Mouse (Mus musculus): ENCODE measurements around the gene Sfi1. TPM values are rescaled to one million over a fixed set of nuclear protein-coding genes. Genes with fewer than 3 reads are reported as not detected.
"Not testable (repeated sequence)": the region's sequence is repeated elsewhere in the genome, so short reads cannot be mapped to it uniquely, and the experiment has no call there.

Sfi1 gene
- polyA plus RNA-seq, 1 experiment from 2014 or later: 10.9 TPM

- not testable (repeated sequence) for H3K36me3 ChIP-seq (ENCODE audit: control insufficient read depth, insufficient read depth, low read length); H3K27ac ChIP-seq (ENCODE audit: low read depth, low read length); H3K4me1 ChIP-seq (replicated peaks; ENCODE audit: control insufficient read depth, insufficient read depth, low read length); ATAC-seq (replicated peaks; ENCODE audit: low FRiP score); DNase-seq (ENCODE audit: low spot score); H3K4me3 ChIP-seq (ENCODE audit: low read depth, low read length); H3K27me3 ChIP-seq (replicated peaks; ENCODE audit: control insufficient read depth, insufficient read depth, low read length); H3K4me2 ChIP-seq; H3K9ac ChIP-seq (ENCODE audit: low read depth, low read length); H3K9me3 ChIP-seq (ENCODE audit: control insufficient read depth, low read length)
- 71% methylated on average over 4 of the region's 4 CpGs for WGBS
Measured at GRCm38 (mm10) chr11:3167571-3168001, 25.7 kb downstream of the Sfi1 start.

GRCm38 (mm10) chr11:3167129-3167528 lies 26.1 kb downstream of the Sfi1 start:
- not testable (repeated sequence) for H3K27me3 ChIP-seq (replicated peaks; ENCODE audit: control insufficient read depth, insufficient read depth, low read length); H3K36me3 ChIP-seq (ENCODE audit: control insufficient read depth, insufficient read depth, low read length); H3K27ac ChIP-seq (ENCODE audit: low read depth, low read length); DNase-seq (ENCODE audit: low spot score); H3K9me3 ChIP-seq (ENCODE audit: control insufficient read depth, low read length); H3K4me2 ChIP-seq; H3K9ac ChIP-seq (ENCODE audit: low read depth, low read length); H3K4me3 ChIP-seq (ENCODE audit: low read depth, low read length); H3K4me1 ChIP-seq (replicated peaks; ENCODE audit: control insufficient read depth, insufficient read depth, low read length); ATAC-seq (replicated peaks; ENCODE audit: low FRiP score)
- 90% methylated on average over 4 of the region's 4 CpGs for WGBS

DNA sequence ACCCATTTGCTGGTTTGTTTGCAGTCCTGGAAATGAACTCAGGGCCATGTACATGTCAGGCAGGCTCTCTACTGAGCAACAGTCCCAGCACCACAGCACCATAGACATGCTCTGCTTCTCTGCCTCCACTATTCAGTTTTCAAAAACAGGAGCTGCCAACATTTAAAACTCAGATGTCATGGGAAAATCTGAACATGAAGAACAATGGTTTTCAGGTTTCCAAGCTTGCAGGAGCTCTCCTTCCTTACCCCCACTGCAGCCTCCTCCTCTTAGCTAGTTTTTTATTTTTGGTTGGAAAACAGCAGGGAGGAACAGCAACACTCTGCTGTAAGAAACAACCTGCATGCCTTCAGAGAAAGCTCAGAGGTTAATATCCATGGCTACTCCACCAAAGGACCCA lies 26.9 kb downstream of the Sfi1 start:
- H3K36me3 ChIP-seq (ENCODE audit: control insufficient read depth, insufficient read depth, low read length); H3K9ac ChIP-seq (ENCODE audit: low read depth, low read length); H3K27ac ChIP-seq (ENCODE audit: low read depth, low read length); H3K27me3 ChIP-seq (replicated peaks; ENCODE audit: control insufficient read depth, insufficient read depth, low read length); ATAC-seq (replicated peaks; ENCODE audit: low FRiP score); H3K4me2 ChIP-seq; H3K4me3 ChIP-seq (ENCODE audit: low read depth, low read length); DNase-seq (ENCODE audit: low spot score); H3K9me3 ChIP-seq (ENCODE audit: control insufficient read depth, low read length); H3K4me1 ChIP-seq (replicated peaks; ENCODE audit: control insufficient read depth, insufficient read depth, low read length): not testable (repeated sequence)

DNA sequence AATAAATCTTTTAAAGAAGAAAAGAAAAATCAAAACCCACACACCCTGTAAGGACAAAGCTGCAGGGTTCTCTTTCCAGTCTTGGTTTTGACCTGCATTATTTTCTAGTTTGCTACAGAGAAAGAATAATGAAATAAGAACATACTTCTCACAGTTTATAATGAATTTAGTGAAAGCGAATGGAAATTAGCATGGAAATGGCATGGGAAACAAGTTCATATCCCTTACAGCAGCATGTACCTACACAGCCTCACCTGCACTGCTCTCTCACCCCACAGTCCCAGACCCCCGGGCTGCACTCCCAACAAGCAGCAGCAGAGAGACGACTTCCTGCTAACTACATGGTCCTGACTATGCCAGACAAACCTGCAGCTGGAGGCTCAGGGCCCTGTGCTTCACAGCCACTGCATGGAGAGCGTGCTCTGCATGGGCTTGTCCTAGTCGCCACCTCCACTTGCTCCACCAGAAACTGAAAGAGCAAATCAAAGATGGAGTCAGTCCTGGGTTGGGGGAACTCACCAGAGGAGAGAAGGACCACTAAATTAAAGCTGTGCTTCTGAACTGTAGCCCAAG lies 28.0 kb downstream of the Sfi1 start:
- not testable (repeated sequence) for H3K4me1 ChIP-seq (replicated peaks; ENCODE audit: control insufficient read depth, insufficient read depth, low read length); H3K36me3 ChIP-seq (ENCODE audit: control insufficient read depth, insufficient read depth, low read length); H3K9ac ChIP-seq (ENCODE audit: low read depth, low read length); H3K4me3 ChIP-seq (ENCODE audit: low read depth, low read length); DNase-seq (ENCODE audit: low spot score); H3K4me2 ChIP-seq; H3K27ac ChIP-seq (ENCODE audit: low read depth, low read length); H3K27me3 ChIP-seq (replicated peaks; ENCODE audit: control insufficient read depth, insufficient read depth, low read length); H3K9me3 ChIP-seq (ENCODE audit: control insufficient read depth, low read length)
- WGBS: 88% methylated on average over 3 of the region's 5 CpGs
- ATAC-seq (replicated peaks; ENCODE audit: low FRiP score): peak; percentile 27

GRCm38 (mm10) chr11:3163661-3164060 lies 29.6 kb downstream of the Sfi1 start:
- not testable (repeated sequence) for DNase-seq (ENCODE audit: low spot score); H3K27ac ChIP-seq (ENCODE audit: low read depth, low read length); H3K27me3 ChIP-seq (replicated peaks; ENCODE audit: control insufficient read depth, insufficient read depth, low read length); ATAC-seq (replicated peaks; ENCODE audit: low FRiP score); H3K4me2 ChIP-seq; H3K36me3 ChIP-seq (ENCODE audit: control insufficient read depth, insufficient read depth, low read length); H3K4me3 ChIP-seq (ENCODE audit: low read depth, low read length); H3K9me3 ChIP-seq (ENCODE audit: control insufficient read depth, low read length); H3K9ac ChIP-seq (ENCODE audit: low read depth, low read length); H3K4me1 ChIP-seq (replicated peaks; ENCODE audit: control insufficient read depth, insufficient read depth, low read length)
- 67% methylated on average over 3 of the region's 3 CpGs for WGBS

DNA sequence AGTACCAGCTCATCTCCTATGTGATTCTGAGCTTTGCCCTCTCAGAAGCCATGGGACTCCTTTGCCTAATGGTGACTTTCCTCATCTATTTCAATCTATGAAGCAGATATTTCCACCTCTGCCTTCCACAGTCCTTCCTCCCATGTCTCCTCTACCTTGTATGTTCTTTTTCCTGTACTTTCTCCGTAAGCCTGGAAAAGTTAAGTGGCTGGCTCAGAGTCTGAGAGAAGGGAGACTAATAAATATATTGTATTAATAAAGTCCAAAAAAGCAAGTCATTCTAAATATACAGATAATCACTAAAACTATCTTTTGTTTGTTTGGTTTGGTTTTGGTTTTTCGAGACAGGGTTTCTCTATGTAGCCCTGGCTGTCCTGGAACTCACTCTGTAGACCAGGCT lies 30.1 kb downstream of the Sfi1 start:
- not testable (repeated sequence) for H3K4me2 ChIP-seq; DNase-seq (ENCODE audit: low spot score); H3K9ac ChIP-seq (ENCODE audit: low read depth, low read length); H3K27ac ChIP-seq (ENCODE audit: low read depth, low read length); H3K36me3 ChIP-seq (ENCODE audit: control insufficient read depth, insufficient read depth, low read length); H3K9me3 ChIP-seq (ENCODE audit: control insufficient read depth, low read length); ATAC-seq (replicated peaks; ENCODE audit: low FRiP score); H3K4me3 ChIP-seq (ENCODE audit: low read depth, low read length); H3K27me3 ChIP-seq (replicated peaks; ENCODE audit: control insufficient read depth, insufficient read depth, low read length); H3K4me1 ChIP-seq (replicated peaks; ENCODE audit: control insufficient read depth, insufficient read depth, low read length)
- 81% methylated on average over 2 of the region's 2 CpGs for WGBS

DNA sequence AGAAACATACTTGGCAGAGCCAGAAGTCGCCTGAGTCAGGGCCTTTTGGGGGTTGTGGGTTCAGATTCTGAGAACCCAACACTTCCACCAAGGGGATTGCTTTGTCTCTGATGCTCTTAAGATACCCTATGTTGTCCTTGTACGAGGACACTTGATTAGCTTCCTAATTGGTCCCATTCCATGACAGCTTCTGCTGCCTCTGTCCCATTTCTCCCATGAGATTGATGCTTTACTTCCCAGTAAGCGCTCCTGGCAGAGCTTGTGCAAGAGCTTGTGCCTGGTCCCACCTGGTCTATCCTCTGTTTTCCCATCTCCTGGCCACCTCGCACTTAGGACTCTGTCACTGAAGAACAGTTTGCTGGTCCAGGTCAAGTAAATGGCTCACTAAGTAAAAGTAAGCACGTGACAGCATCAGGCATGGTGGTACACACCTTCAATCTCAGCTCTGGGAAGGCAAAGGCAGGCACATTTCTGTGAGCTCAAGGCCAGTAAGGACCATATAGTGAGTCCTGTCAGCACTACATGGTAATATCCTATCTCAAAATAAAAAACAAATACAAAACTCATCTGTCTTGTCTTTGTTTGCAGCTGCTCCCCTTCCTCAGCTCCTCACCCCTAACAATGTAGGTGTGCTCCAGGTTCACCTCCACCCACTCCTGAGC lies 30.9 kb downstream of the Sfi1 start:
- not testable (repeated sequence) for H3K27ac ChIP-seq (ENCODE audit: low read depth, low read length); H3K4me1 ChIP-seq (replicated peaks; ENCODE audit: control insufficient read depth, insufficient read depth, low read length); DNase-seq (ENCODE audit: low spot score); H3K9ac ChIP-seq (ENCODE audit: low read depth, low read length); H3K9me3 ChIP-seq (ENCODE audit: control insufficient read depth, low read length); H3K4me2 ChIP-seq; H3K27me3 ChIP-seq (replicated peaks; ENCODE audit: control insufficient read depth, insufficient read depth, low read length); H3K36me3 ChIP-seq (ENCODE audit: control insufficient read depth, insufficient read depth, low read length); H3K4me3 ChIP-seq (ENCODE audit: low read depth, low read length)
- ATAC-seq (replicated peaks; ENCODE audit: low FRiP score): peak; percentile 27
- 61% methylated on average over 5 of the region's 5 CpGs for WGBS

DNA sequence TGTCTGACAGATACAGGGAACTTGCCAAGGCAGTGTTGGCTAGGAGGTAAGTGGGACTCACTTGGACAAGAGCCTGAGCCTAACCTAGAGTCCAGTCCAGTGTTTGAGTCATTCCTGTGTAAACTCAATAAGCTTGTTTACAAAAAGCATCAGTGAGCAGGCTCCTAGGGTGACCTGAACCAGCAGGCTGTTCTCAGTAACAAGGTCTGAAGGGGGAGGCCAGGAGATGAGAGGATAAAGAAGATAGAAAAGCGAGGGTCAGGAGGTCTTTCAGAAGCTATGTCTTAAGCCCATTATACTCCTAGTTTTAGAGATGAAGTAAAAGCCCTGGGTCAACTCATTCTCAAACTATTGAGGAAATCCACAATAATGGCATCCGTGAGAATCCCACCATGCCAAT lies 31.9 kb downstream of the Sfi1 start:
- H3K36me3 ChIP-seq (ENCODE audit: control insufficient read depth, insufficient read depth, low read length): not testable (repeated sequence)
- 47% methylated on average over 1 of the region's 2 CpGs for WGBS

GRCm38 (mm10) chr11:3158800-3159199 lies 34.5 kb downstream of the Sfi1 start:
- H3K4me2 ChIP-seq; H3K4me3 ChIP-seq (ENCODE audit: low read depth, low read length); H3K9ac ChIP-seq (ENCODE audit: low read depth, low read length); H3K4me1 ChIP-seq (replicated peaks; ENCODE audit: control insufficient read depth, insufficient read depth, low read length); H3K9me3 ChIP-seq (ENCODE audit: control insufficient read depth, low read length); H3K27ac ChIP-seq (ENCODE audit: low read depth, low read length); DNase-seq (ENCODE audit: low spot score); H3K36me3 ChIP-seq (ENCODE audit: control insufficient read depth, insufficient read depth, low read length); ATAC-seq (replicated peaks; ENCODE audit: low FRiP score); H3K27me3 ChIP-seq (replicated peaks; ENCODE audit: control insufficient read depth, insufficient read depth, low read length): not testable (repeated sequence)
- WGBS: 79% methylated on average over 4 of the region's 4 CpGs

More for the DNA sequence above, 31.9 kb downstream of the Sfi1 start:
- peak; percentile 37 for DNase-seq (ENCODE audit: low spot score)
- H3K27me3 ChIP-seq (replicated peaks; ENCODE audit: control insufficient read depth, insufficient read depth, low read length); H3K4me1 ChIP-seq (replicated peaks; ENCODE audit: control insufficient read depth, insufficient read depth, low read length); H3K4me3 ChIP-seq (ENCODE audit: low read depth, low read length); H3K4me2 ChIP-seq; ATAC-seq (replicated peaks; ENCODE audit: low FRiP score); H3K9ac ChIP-seq (ENCODE audit: low read depth, low read length); H3K27ac ChIP-seq (ENCODE audit: low read depth, low read length); H3K9me3 ChIP-seq (ENCODE audit: control insufficient read depth, low read length): not testable (repeated sequence)

All from liver, embryonic 11.5 days (tissue).